Mouse (Mus musculus): ENCODE data around the gene Zfp672.

- TF ChIP-seq CTCF (IDR thresholded peaks at IDR 0.05; ENCODE audit: low read depth) = no peak
- TF ChIP-seq EP300 (IDR thresholded peaks at IDR 0.05; ENCODE audit: low read depth) = no peak
These were observed 1.4 kb upstream of the Zfp672 start for GRCm38 (mm10) chr11:58331546-58331945.
